Mouse (Mus musculus): ENCODE data around the gene Cldn34b3.
"Not testable (repeated sequence)": the region's sequence is repeated elsewhere in the genome, so short reads cannot be mapped to it uniquely, and the experiment has no call there.

Cldn34b3 gene

DNA sequence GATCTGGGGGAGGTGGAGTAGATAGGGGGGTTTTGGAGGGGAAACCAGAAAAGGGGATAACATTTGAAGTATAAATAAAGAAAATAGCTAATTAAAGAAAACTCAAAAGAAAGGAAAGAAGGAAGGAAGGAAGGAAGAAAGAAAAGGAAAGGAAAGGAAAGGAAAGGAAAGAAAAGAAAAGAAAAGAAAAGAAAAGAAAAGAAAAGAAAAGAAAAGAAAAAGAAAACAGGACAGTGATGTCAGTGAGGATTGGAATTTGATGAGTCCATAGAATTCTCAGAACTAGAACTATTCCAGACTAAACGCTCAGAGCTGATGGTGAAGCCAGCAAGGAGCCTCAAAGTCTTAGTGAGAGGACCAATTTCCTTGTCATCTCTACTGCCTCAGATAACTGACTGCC lies at the start of gene Cldn34b3:
Cldn34b3 (plus strand) TSS at position 301 of the 400 bp plus-strand sequence.
- DNase-seq (ENCODE audit: low spot score) = not testable (repeated sequence)
